Mouse (Mus musculus): Measurements from ENCODE around the gene Mtch1.

GRCm38 (mm10) chr17:29396056-29396799 lies 48.5 kb upstream of the Mtch1 start:
- TF ChIP-seq CTCF (IDR thresholded peaks at IDR 0.05; ENCODE audit: low read depth, low read length) (no peak), POLR2AphosphoS5 (IDR thresholded peaks at IDR 0.05; ENCODE audit: insufficient replicate concordance, low read depth, low read length) (no peak), GATA2 (IDR thresholded peaks at IDR 0.05; ENCODE audit: borderline replicate concordance, low read depth, low read length) (no peak), GATA1 (IDR thresholded peaks at IDR 0.05; ENCODE audit: borderline replicate concordance, low read length) (no peak)
